Mouse (Mus musculus) layer of hippocampus, adult 18-20 months (tissue): ENCODE measurements around the gene Smok2a. TPM values are rescaled to one million over a fixed set of nuclear protein-coding genes. Genes with fewer than 3 reads are reported as not detected.
"Not testable (repeated sequence)": the region's sequence is repeated elsewhere in the genome, so short reads cannot be mapped to it uniquely, and the experiment has no call there.

Experiments
- DNase-seq, 2 experiments: peaks; one replicate each; pipeline ENCODE4 v3.0.0; 2022; ENCODE audit warnings: low spot score in 2 of 2
- total RNA-seq, 2 experiments: library from RNA; stranded (reverse); gene quantifications; 2 replicates each; pipeline ENCODE4 v1.2.3; 2021

Smok2a gene
- total RNA-seq, 2 experiments from 2014 or later, result not detected

GRCm38 (mm10) chr17:13214169-13214568 lies 6.8 kb upstream of the Smok2a start:
- no peak for DNase-seq

GRCm38 (mm10) chr17:13215595-13215994 lies 5.4 kb upstream of the Smok2a start:
- DNase-seq, result no peak

- DNase-seq, result not testable (repeated sequence)
These were observed 933 bp downstream of the Smok2a start for GRCm38 (mm10) chr17:13221921-13222320.

GRCm38 (mm10) chr17:13229957-13230356 lies 9.0 kb downstream of the Smok2a start, which contains the start of gene Smok2b:
Gene Smok2b (plus strand): TSS chr17:13230257.
- not testable (repeated sequence) for DNase-seq

GRCm38 (mm10) chr17:13239461-13239860 lies 18.5 kb downstream of the Smok2a start:
- not testable (repeated sequence) for DNase-seq

- DNase-seq, result not testable (repeated sequence)
These were observed 20.1 kb downstream of the Smok2a start for GRCm38 (mm10) chr17:13240807-13241727.

- not testable (repeated sequence) for DNase-seq
These were observed 33.8 kb downstream of the Smok2a start for GRCm38 (mm10) chr17:13254786-13255185.

Other genes starting within 250 kb of the Smok2a start
- gene Wtap, start 227.0 kb upstream of the Smok2a start, total RNA-seq, result 10 to 100 TPM; 54.6 to 54.8 TPM
- 100 to 1,000 TPM; 270 to 271 TPM for gene Sod2, start 214.3 kb upstream of the Smok2a start, total RNA-seq
- not detected for gene Gpr31b, start 168.9 kb upstream of the Smok2a start, total RNA-seq
- under 1 TPM; 0.33 to 0.54 TPM for gene Tcp10b, start 160.1 kb upstream of the Smok2a start, total RNA-seq
- not detected for gene Unc93a, start 89.4 kb upstream of the Smok2a start, total RNA-seq
- not detected for gene Smok2b, start 9.1 kb downstream of the Smok2a start, total RNA-seq
- under 1 TPM; 0.25 to 0.42 TPM for gene Tcp10c, start 133.4 kb downstream of the Smok2a start, total RNA-seq